Mouse (Mus musculus) bone marrow, adult 2 months (tissue): Measurements from ENCODE around the gene Ccdc155.

Experiments used
- CTCF ChIP-seq: fragments of 200-500 bp; IDR thresholded peaks from 2 replicates; pipeline ENCODE4 v1.5.1; 2011; ENCODE audit warnings: low read length, control low read depth; ENCODE audit not compliant: control insufficient read depth, insufficient read depth
- POLR2A ChIP-seq: fragments of 200-500 bp; IDR thresholded peaks from 2 replicates; pipeline ENCODE4 v1.6.1; 2011; ENCODE audit warnings: low read depth, mild to moderate bottlenecking, control low read depth, low read length, borderline replicate concordance; ENCODE audit not compliant: control insufficient read depth

DNA sequence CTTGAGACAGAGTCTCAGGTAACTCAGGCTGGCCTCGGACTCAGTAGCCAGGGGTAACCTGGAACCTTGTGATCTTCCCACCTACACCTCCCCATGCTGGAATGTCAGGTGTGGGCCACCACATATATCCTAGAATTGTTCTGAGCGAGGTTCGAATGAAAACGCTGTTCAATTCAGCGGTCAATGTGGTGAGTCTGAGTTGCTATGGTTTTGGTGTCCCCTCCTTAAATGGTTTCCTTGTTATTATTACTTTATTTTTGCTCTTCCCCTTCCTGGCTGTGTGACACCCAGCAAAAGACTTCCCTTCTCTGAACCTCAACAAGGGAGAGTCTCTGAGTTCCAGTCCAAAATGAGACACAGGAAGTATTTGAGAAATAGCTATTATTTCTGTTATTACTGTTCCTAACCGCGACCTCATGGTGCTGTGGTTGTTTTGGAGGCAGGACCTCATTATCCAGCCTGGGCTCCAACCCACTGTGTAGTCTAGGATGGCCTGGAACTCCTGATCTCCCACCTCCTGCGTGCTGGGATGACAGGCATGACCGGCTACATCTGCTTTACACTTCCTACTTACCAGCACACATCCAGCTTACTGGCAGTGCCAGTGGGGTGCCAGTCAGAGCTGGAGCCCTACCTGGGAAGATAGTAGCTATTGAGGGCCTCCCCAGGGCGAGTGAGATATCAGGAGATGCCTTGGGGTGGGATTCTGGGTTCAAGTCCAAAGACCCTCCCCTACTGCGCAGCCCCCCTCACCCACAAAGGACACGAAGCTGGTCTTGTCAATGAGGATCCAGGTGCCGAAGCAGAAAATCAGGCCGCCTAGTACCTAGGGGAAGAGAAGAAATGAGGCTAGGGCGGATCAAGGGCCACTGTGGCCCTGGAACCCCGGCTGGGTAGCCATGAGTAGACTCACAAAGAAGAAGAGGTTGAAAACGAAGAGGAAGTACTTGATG, 33.3 kb upstream of the Ccdc155 start:
- TF ChIP-seq CTCF (no peak), POLR2A (no peak)
